Mouse (Mus musculus): Measurements from ENCODE around the gene AY358078. TPM values are rescaled to one million over a fixed set of nuclear protein-coding genes. Genes with fewer than 3 reads are reported as not detected.
"Not testable (repeated sequence)": the region's sequence is repeated elsewhere in the genome, so short reads cannot be mapped to it uniquely, and the experiment has no call there.

The AY358078 gene
- polyA plus RNA-seq, 1 experiment from 2014 or later, result not detected

DNA sequence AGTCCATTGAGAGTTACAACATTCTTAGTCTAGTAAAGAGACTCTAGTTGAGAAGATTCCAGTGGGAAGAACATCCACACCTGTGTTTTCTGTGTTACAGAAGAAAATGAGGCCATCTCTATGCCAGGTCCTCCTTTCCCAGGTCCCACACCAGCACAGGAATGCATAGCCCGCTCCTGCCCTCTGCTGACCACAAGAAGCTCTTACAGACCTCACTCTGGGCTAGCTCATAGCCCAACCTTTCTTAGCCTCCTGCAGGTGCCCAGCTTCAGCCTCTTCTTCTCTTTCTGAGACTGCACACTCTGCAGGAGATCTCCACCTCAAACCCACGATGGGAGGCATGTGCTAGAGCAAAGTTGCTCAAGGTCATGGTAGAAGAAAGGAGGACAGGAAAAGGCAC lies 38.6 kb downstream of the AY358078 start:
- not testable (repeated sequence) for H3K9ac ChIP-seq; H3K27ac ChIP-seq; H3K36me3 ChIP-seq; H3K4me3 ChIP-seq; H3K4me1 ChIP-seq; ATAC-seq (ENCODE audit: low FRiP score); H3K27me3 ChIP-seq; H3K9me3 ChIP-seq (replicated peaks); H3K4me2 ChIP-seq (replicated peaks)
- WGBS, result 25% methylated on average over 2 of the region's 2 CpGs

DNA sequence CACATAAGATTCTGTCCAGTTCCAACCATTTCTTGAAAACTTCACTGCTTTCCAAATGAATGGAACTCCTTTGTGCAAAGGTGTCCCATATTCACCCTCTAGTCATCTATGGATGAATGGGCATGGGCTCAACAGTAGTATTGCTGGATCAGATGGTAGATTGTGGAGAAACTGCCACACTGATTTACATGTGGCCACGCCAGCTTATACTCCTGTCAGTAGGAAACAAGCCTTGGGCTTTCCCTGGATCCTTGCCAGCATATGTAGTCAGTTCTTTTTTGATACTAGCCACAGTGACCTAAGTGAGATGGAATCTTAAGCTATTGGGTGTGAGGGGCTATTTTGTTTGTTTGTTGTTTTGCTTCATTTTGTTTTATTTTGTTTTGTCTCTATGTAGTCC lies 42.4 kb downstream of the AY358078 start:
- Histone ChIP-seq H3K27me3 (no peaks in the 10 kb centered on the region), H3K4me3 (no peak overlapping the region), H3K9ac (no peak overlapping the region), H3K27ac (no peak overlapping the region), H3K4me2 (replicated peaks) (no peak overlapping the region), H3K36me3 (no peaks in the 10 kb centered on the region), H3K4me1 (no peaks in the 10 kb centered on the region), H3K9me3 (replicated peaks) (no peaks in the 10 kb centered on the region)
- ATAC-seq (ENCODE audit: low FRiP score), result no peak
- 70% methylated on average over 1 of the region's 1 CpGs for WGBS

DNA sequence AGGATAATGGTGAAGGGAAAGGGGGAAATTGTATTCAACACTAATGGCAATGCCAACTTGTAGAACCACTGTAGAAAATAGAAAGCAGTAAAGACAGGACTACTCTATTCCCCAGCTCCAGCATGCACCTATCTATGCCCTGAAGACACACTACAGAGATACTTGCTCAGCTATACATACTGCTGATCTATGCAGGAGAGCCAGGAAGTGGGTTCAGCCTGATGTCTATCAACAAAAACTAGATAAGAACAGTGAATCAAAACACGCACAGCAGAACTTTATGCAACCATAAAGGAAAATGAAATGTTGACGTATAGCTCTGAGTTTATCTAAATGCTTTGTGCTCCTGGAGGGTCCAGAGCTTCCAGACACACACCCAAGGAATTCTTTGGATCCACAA lies 42.9 kb downstream of the AY358078 start:
- Histone ChIP-seq H3K4me2 (replicated peaks) (no peak overlapping the region), H3K27me3 (no peaks in the 10 kb centered on the region), H3K4me1 (no peaks in the 10 kb centered on the region), H3K9me3 (replicated peaks) (no peaks in the 10 kb centered on the region), H3K36me3 (no peaks in the 10 kb centered on the region), H3K9ac (no peak overlapping the region), H3K27ac (no peak overlapping the region), H3K4me3 (no peak overlapping the region)
- no peak for ATAC-seq (ENCODE audit: low FRiP score)
- 88% methylated on average over 2 of the region's 2 CpGs for WGBS

DNA sequence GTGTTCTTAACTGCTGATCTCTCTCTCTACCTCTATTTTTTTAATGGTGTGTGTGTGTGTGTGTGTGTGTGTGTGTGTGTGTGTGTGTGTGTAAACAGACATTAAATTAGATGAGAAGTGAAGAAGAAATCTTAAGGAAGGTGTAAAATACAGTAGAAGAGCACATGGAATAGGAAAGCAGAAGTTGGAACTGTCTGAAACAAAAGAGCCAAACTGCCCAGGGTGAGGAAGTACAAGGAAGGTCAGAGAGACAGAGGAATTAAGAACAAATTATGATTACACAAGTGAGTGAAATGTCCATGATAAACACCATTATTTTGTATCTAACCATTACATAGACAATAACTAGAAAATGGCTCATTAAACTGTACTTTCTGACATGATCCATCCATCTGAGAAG lies 44.0 kb downstream of the AY358078 start:
- H3K9ac ChIP-seq, result no peak overlapping the region
- no peaks in the 10 kb centered on the region for H3K9me3 ChIP-seq (replicated peaks)
- no peak overlapping the region for H3K4me3 ChIP-seq
- H3K27ac ChIP-seq, result no peak overlapping the region
- H3K36me3 ChIP-seq, result no peaks in the 10 kb centered on the region
- no peak overlapping the region for H3K4me2 ChIP-seq (replicated peaks)
- H3K4me1 ChIP-seq, result no peaks in the 10 kb centered on the region
- no peaks in the 10 kb centered on the region for H3K27me3 ChIP-seq
- ATAC-seq (ENCODE audit: low FRiP score), result no peak

DNA sequence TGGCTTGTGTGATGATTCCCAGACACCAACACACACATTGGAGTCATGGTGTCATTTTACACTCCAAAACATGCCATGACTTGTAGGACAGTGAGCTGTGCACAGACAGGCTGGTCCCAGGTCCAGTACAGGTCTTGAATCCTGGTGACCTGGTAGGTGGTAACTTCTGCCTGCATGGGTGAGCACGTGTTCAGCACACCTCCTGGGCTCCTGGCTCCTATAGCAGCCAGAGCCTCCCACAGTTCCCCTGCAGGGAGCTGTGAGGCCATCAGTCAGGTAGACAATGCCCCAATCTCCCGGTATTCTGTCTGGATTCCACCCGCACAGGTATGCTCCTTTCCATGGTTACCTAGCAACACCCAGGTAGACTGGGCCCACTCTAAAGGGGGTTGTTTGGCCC lies 46.7 kb downstream of the AY358078 start:
- Histone ChIP-seq H3K9me3 (replicated peaks) (no peaks in the 10 kb centered on the region), H3K4me1 (no peaks in the 10 kb centered on the region), H3K4me2 (replicated peaks) (no peak overlapping the region), H3K4me3 (no peak overlapping the region), H3K36me3 (no peaks in the 10 kb centered on the region), H3K27ac (no peak overlapping the region), H3K9ac (no peak overlapping the region), H3K27me3 (no peaks in the 10 kb centered on the region)
- 64% methylated on average over 3 of the region's 3 CpGs for WGBS
- no peak for ATAC-seq (ENCODE audit: low FRiP score)

DNA sequence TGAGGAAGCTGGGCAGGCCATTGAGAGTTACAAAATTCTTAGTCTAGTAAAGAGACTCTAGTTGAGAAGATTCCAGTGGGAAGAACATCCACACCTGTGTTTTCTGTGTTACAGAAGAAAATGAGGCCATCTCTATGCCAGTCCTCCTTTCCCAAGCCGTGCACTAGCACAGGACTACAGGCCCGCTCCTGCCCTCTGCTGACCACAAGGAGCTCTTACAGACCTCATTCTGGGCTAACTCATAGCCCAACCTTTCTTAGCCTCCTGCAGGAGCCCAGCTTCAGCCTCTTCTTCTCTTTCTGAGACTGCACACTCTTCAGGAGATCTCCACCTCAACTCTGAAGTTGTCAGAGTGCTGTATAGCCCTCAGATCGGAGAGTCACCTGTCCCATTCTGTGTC lies 51.2 kb downstream of the AY358078 start:
- not testable (repeated sequence) for H3K9ac ChIP-seq; H3K4me2 ChIP-seq (replicated peaks); H3K27me3 ChIP-seq; H3K4me1 ChIP-seq; H3K27ac ChIP-seq; H3K36me3 ChIP-seq; ATAC-seq (ENCODE audit: low FRiP score); H3K9me3 ChIP-seq (replicated peaks); H3K4me3 ChIP-seq
- 48% methylated on average over 3 of the region's 3 CpGs for WGBS

DNA sequence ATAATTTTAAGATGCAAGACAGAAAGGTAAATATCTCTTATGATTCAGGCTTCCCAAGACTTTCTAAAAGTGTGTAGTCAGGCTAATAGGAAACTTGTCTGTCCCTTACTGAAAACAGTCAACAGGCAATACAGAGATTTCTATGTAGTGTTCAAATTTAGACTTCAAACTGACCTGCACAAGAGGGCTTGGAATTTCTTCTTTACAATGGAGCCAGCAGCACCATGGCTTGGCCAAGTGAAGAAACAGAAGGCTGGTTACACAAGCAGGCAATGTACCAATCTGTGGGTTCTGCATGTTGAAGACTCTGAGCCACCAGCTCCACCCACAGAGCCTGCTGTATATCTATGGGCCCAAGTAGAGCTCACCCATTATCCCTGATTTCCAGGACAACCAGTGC lies 53.6 kb downstream of the AY358078 start, which contains the start of gene Ear6:
Gene Ear6 (plus strand): TSS at position 301 of the 400 bp plus-strand sequence.
- no peak within 1 kb of the TSS for H3K27ac ChIP-seq
- no peaks in the 10 kb centered on the region for H3K36me3 ChIP-seq
- H3K4me3 ChIP-seq, result no peak within 1 kb of the TSS
- H3K27me3 ChIP-seq, result no peaks in the 10 kb centered on the region
- H3K4me1 ChIP-seq, result no peaks in the 10 kb centered on the region
- H3K9ac ChIP-seq, result no peak within 1 kb of the TSS
- H3K9me3 ChIP-seq (replicated peaks), result no peaks in the 10 kb centered on the region
- ATAC-seq (ENCODE audit: low FRiP score), result no peak
- no peak within 1 kb of the TSS for H3K4me2 ChIP-seq (replicated peaks)

DNA sequence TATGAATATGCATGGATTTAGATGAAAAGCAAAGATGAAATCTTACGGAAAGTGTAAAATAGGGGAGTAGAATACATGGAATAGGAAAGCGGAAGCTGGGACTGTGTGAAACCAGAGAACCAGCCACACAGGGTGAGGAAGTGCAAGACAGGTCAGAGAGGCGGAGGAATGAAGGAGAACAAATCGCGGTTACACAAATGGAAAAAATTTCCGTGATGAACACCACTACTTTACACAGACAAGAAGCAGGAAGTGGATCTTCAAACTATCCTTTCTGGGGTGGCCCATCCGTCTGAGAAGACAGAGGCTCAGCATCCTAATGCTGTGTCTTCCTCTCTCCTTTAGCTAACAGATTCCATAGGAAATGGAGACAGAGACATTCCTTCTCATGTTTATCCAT lies 55.4 kb downstream of the AY358078 start:
- not testable (repeated sequence) for H3K4me3 ChIP-seq; ATAC-seq (ENCODE audit: low FRiP score); H3K4me1 ChIP-seq; H3K9ac ChIP-seq; H3K27me3 ChIP-seq; H3K27ac ChIP-seq; H3K36me3 ChIP-seq; H3K4me2 ChIP-seq (replicated peaks); H3K9me3 ChIP-seq (replicated peaks)
- WGBS, result 85% methylated on average over 7 of the region's 7 CpGs

DNA sequence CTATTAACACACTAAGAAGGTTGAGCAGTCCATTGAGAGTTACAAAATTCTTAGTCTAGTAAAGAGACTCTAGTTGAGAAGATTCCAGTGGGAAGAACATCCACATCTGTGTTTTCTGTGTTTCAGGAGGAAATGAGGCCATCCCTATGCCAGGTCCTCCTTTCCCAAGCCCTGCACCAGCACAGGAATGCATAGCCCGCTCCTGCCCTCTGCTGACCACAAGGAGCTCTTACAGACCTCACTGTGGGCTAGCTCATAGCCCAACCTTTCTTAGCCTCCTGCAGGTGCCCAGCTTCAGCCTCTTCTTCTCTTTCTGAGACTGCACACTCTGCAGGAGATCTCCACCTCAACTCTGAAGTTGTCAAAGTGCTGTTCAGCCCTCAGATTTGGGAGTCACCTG lies 63.8 kb downstream of the AY358078 start:
- not testable (repeated sequence) for H3K4me3 ChIP-seq; H3K4me1 ChIP-seq; H3K27ac ChIP-seq; H3K9me3 ChIP-seq (replicated peaks); H3K27me3 ChIP-seq; H3K36me3 ChIP-seq; ATAC-seq (ENCODE audit: low FRiP score); H3K9ac ChIP-seq; H3K4me2 ChIP-seq (replicated peaks)
- WGBS, result 12% methylated on average over 1 of the region's 1 CpGs

DNA sequence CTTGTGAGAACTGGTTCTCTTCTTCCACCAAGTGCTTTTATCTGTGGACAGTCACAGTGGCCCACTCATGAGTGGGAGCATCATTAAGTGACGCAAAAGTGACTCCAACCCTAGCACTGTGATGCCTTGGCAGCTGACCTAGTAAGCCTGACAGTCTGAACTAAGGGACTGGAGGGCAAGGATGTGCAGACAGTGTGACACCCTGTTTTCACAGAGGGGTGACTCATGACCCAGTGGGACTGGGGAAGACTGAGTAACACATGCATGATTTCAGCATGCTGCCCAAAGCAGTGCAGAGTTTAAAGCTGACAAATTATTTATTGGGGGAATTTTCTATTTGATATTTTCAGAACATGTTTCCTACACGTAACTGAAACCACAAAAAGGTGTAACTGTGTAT lies 70.9 kb downstream of the AY358078 start:
- H3K4me3 ChIP-seq, result no peak overlapping the region
- H3K9ac ChIP-seq, result no peak overlapping the region
- no peaks in the 10 kb centered on the region for H3K9me3 ChIP-seq (replicated peaks)
- 79% methylated on average over 2 of the region's 2 CpGs for WGBS
- H3K27me3 ChIP-seq, result no peaks in the 10 kb centered on the region
- H3K4me1 ChIP-seq, result no peaks in the 10 kb centered on the region
- H3K36me3 ChIP-seq, result no peaks in the 10 kb centered on the region
- no peak for ATAC-seq (ENCODE audit: low FRiP score)
- H3K27ac ChIP-seq, result no peak overlapping the region
- H3K4me2 ChIP-seq (replicated peaks), result no peak overlapping the region

DNA sequence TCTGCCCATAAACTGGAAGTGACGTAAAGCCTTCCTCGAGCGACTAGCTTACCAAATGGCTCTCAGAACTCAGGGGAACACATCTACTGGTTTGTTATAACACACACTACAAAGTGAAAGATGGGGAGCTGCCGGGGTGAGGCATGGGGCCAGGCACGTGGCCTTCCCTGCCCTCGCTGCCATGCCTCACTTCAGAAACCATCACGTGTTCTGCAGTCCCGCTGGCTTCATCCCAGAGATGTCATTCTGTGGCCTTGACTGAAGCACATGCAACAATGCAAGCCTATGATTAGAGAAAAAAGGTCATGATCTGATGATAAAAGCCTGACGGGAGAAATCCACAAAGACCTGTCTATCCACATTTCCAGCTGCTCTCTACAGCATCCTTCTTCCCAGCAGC lies 71.9 kb downstream of the AY358078 start:
- Histone ChIP-seq H3K9ac (no peak overlapping the region), H3K4me2 (replicated peaks) (no peak overlapping the region), H3K36me3 (no peaks in the 10 kb centered on the region), H3K27ac (no peak overlapping the region), H3K27me3 (no peaks in the 10 kb centered on the region), H3K9me3 (replicated peaks) (no peaks in the 10 kb centered on the region), H3K4me3 (no peak overlapping the region), H3K4me1 (no peaks in the 10 kb centered on the region)
- WGBS, result 82% methylated on average over 9 of the region's 9 CpGs
- no peak for ATAC-seq (ENCODE audit: low FRiP score)

Small RNAs within 50 kb of the gene (microRNA-seq; reads per million reads assigned to microRNA genes)
- gene Gm27375, result not detected

Other genes with a start within 250 kb of the AY358078 start
- gene Gm5622, start 247.3 kb upstream of the AY358078 start, polyA plus RNA-seq (2016; fragmentation: Nextera tagmentation; extraction: Ambion mirVana), result not detected in 2 replicates
- gene Gm17175, start 226.0 kb upstream of the AY358078 start, polyA plus RNA-seq (2016; fragmentation: Nextera tagmentation; extraction: Ambion mirVana), result not detected in 2 replicates
- gene Gm17174, start 207.9 kb upstream of the AY358078 start, polyA plus RNA-seq (2016; fragmentation: Nextera tagmentation; extraction: Ambion mirVana), result not detected in 2 replicates
- gene Gm17078, start 188.7 kb upstream of the AY358078 start, polyA plus RNA-seq (2016; fragmentation: Nextera tagmentation; extraction: Ambion mirVana), result not detected in 2 replicates
- gene Gm4181, start 164.4 kb upstream of the AY358078 start, polyA plus RNA-seq (2016; fragmentation: Nextera tagmentation; extraction: Ambion mirVana), result not detected in 2 replicates
- gene Gm17079, start 104.6 kb upstream of the AY358078 start, polyA plus RNA-seq (2016; fragmentation: Nextera tagmentation; extraction: Ambion mirVana), result not detected in 2 replicates
- gene Gm5800, start 82.9 kb upstream of the AY358078 start, polyA plus RNA-seq (2016; fragmentation: Nextera tagmentation; extraction: Ambion mirVana), result not detected in 2 replicates
- not detected in 2 replicates for gene Ang4, start 26.5 kb upstream of the AY358078 start, polyA plus RNA-seq (2016; fragmentation: Nextera tagmentation; extraction: Ambion mirVana)
- gene Ear6, start 53.7 kb downstream of the AY358078 start, polyA plus RNA-seq (2016; fragmentation: Nextera tagmentation; extraction: Ambion mirVana), result not detected in 2 replicates
- 61.8 and 62.9 TPM in 2 replicates for gene Mettl17, start 84.8 kb downstream of the AY358078 start, polyA plus RNA-seq (2016; fragmentation: Nextera tagmentation; extraction: Ambion mirVana)
- 0.89 and 1.4 TPM in 2 replicates for gene Slc39a2, start 92.8 kb downstream of the AY358078 start, polyA plus RNA-seq (2016; fragmentation: Nextera tagmentation; extraction: Ambion mirVana)
- gene Ndrg2, start 114.1 kb downstream of the AY358078 start, polyA plus RNA-seq (2016; fragmentation: Nextera tagmentation; extraction: Ambion mirVana), result 34.2 and 39.1 TPM in 2 replicates
- not detected in 2 replicates for gene Tppp2, start 118.4 kb downstream of the AY358078 start, polyA plus RNA-seq (2016; fragmentation: Nextera tagmentation; extraction: Ambion mirVana)
- not detected in 2 replicates for gene Rnase13, start 122.7 kb downstream of the AY358078 start, polyA plus RNA-seq (2016; fragmentation: Nextera tagmentation; extraction: Ambion mirVana)
- gene Arhgef40, start 184.7 kb downstream of the AY358078 start, polyA plus RNA-seq (2016; fragmentation: Nextera tagmentation; extraction: Ambion mirVana), result 126 and 133 TPM in 2 replicates
- 0.59 and 1.6 TPM in 2 replicates for gene Tmem253, start 215.6 kb downstream of the AY358078 start, polyA plus RNA-seq (2016; fragmentation: Nextera tagmentation; extraction: Ambion mirVana)
- gene Zfp219, start 220.7 kb downstream of the AY358078 start, polyA plus RNA-seq (2016; fragmentation: Nextera tagmentation; extraction: Ambion mirVana), result 64.4 and 71.7 TPM in 2 replicates
- gene Olfr221, start 242.4 kb downstream of the AY358078 start, polyA plus RNA-seq (2016; fragmentation: Nextera tagmentation; extraction: Ambion mirVana), result not detected in 2 replicates